18 mouse cellular contexts compared by ENCODE assay signal in genomic region chr2:95136636-95137035, GRCm38 (mm10).
DNase-seq lines count a peak whose midpoint lies in the region; ATAC-seq and TF ChIP-seq lines count a peak whose summit lies in the region.
"Had no signal": no experiment of that assay in that cellular context is flagged by ENCODE, and none has a peak within 500 bp of the region (broad histone marks: within the 10 kb centered on the region; RNA-seq: fewer than 3 reads in every experiment).

No protein-coding gene starts in this region.

- H3K9me3 ChIP-seq in forebrain, embryonic 16.5 days (ENCODE audit: control insufficient read depth, low read length) = no peaks in the 10 kb centered on the region
- H3K9me3 ChIP-seq in midbrain, postnatal 0 days (ENCODE audit: low read length) = no peaks in the 10 kb centered on the region
- H3K9me3 ChIP-seq: embryonic facial prominence, embryonic 15.5 days had no signal

- H3K36me3 ChIP-seq in forebrain, embryonic 16.5 days (ENCODE audit: control insufficient read depth, insufficient read depth) = no peaks in the 10 kb centered on the region
- no peaks in the 10 kb centered on the region for H3K36me3 ChIP-seq in midbrain, postnatal 0 days (ENCODE audit: insufficient read depth, low read length)
- H3K36me3 ChIP-seq: embryonic facial prominence, embryonic 15.5 days had no signal

- H3K4me3 ChIP-seq in forebrain, embryonic 16.5 days (replicated peaks; ENCODE audit: low read length) = no peak overlapping the region
- no peak overlapping the region for H3K4me3 ChIP-seq in midbrain, postnatal 0 days (ENCODE audit: low read depth, low read length)
- H3K4me3 ChIP-seq: embryonic facial prominence, embryonic 15.5 days; gastrocnemius, adult 2 months had no signal

- 60% methylated on average over 6 of the region's 6 CpGs for WGBS in forebrain, embryonic 16.5 days
- WGBS in midbrain, postnatal 0 days = 87% methylated on average over 6 of the region's 6 CpGs

- H3K27ac ChIP-seq in forebrain, embryonic 16.5 days (ENCODE audit: low read length) = no peak overlapping the region
- H3K27ac ChIP-seq in midbrain, postnatal 0 days (ENCODE audit: low read depth, low read length) = no peak overlapping the region
- H3K27ac ChIP-seq: embryonic facial prominence, embryonic 15.5 days; gastrocnemius, adult 2 months; hindbrain, embryonic 14.5 days; liver, embryonic 14.5 days had no signal

- DNase-seq in brain, embryonic 14.5 days (ENCODE audit: low read depth) = peak; percentile 71
- DNase-seq in layer of hippocampus, adult 8-10 months (ENCODE audit: low spot score in 2 of 2) = peak; percentile 77
- peak; percentile 2 for DNase-seq in right cerebral cortex, adult 18-20 months
- DNase-seq in lung, postnatal 36 days = no peak
- DNase-seq in gastrocnemius, postnatal 4 days (ENCODE audit: low spot score in 2 of 2) = no peak
- no peak for DNase-seq in midbrain, postnatal 0 days (ENCODE audit: low spot score)
- DNase-seq: adrenal gland, postnatal 36 days; cerebellum, adult 11-12 months; gastrocnemius, adult 2 months; heart, postnatal 10 days; kidney, adult 11 months had no signal

- H3K4me1 ChIP-seq in forebrain, embryonic 16.5 days (replicated peaks; ENCODE audit: control insufficient read depth, insufficient read depth, low read length) = peaks cover under 1% of the 10 kb centered on the region; the same call in 1 of the 2 replicates
- no peaks in the 10 kb centered on the region for H3K4me1 ChIP-seq in midbrain, postnatal 0 days (ENCODE audit: insufficient read depth, low read length)
- H3K4me1 ChIP-seq: embryonic facial prominence, embryonic 15.5 days had no signal

- ATAC-seq in forebrain, embryonic 16.5 days = peak; percentile 89
- no peak for ATAC-seq in midbrain, postnatal 0 days (ENCODE audit: low FRiP score)
- ATAC-seq: activated CD4-positive, CD25-positive, alpha-beta regulatory T cell, adult 4 months had no signal

- TF ChIP-seq CTCF in brain, embryonic 14.5 days (IDR thresholded peaks at IDR 0.05; ENCODE audit: borderline replicate concordance, extremely low read depth, insufficient read depth, insufficient read length) = no peak
- TF ChIP-seq CTCF in midbrain, postnatal 0 days (IDR thresholded peaks at IDR 0.05) = no peak

- no peak overlapping the region for H3K4me2 ChIP-seq in forebrain, embryonic 16.5 days (ENCODE audit: low read length)
- H3K4me2 ChIP-seq in midbrain, postnatal 0 days (ENCODE audit: low read depth, low read length, poor library complexity, severe bottlenecking) = no peak overlapping the region
- H3K4me2 ChIP-seq: embryonic facial prominence, embryonic 15.5 days; hindbrain, embryonic 14.5 days; midbrain, embryonic 11.5 days had no signal

- no peak for TF ChIP-seq POLR2A in brain, embryonic 14.5 days (IDR thresholded peaks at IDR 0.05; ENCODE audit: borderline replicate concordance, extremely low read depth, insufficient read depth, insufficient read length, poor library complexity, severe bottlenecking)

- no peak overlapping the region for H3K9ac ChIP-seq in forebrain, embryonic 16.5 days (replicated peaks; ENCODE audit: low read depth, low read length)
- no peak overlapping the region for H3K9ac ChIP-seq in midbrain, postnatal 0 days (replicated peaks; ENCODE audit: low read length, poor library complexity, severe bottlenecking)
- H3K9ac ChIP-seq: embryonic facial prominence, embryonic 15.5 days; hindbrain, embryonic 14.5 days; liver, embryonic 14.5 days had no signal

- H3K27me3 ChIP-seq in forebrain, embryonic 16.5 days (replicated peaks; ENCODE audit: control insufficient read depth, insufficient read depth, low read length) = no peaks in the 10 kb centered on the region
- H3K27me3 ChIP-seq in midbrain, postnatal 0 days (ENCODE audit: insufficient read depth, low read length) = no peaks in the 10 kb centered on the region
- H3K27me3 ChIP-seq: CH12.LX; embryonic facial prominence, embryonic 15.5 days had no signal

Comparison
In these comparisons a context has a peak if more than half of its experiments do, and no peak if none do; other contexts are left out.
1. DNase-seq: peak in brain, embryonic 14.5 days (single experiment), layer of hippocampus, adult 8-10 months (2 of 2) and right cerebral cortex, adult 18-20 months (single experiment); none in lung, postnatal 36 days (single experiment), gastrocnemius, postnatal 4 days (0 of 2) and midbrain, postnatal 0 days (single experiment).